Mouse (Mus musculus) CH12.LX (cell line): ENCODE data around the gene Dcaf10. TPM values are rescaled to one million over a fixed set of nuclear protein-coding genes. Genes with fewer than 3 reads are reported as not detected.

Experiments used
- DNase-seq: peaks from one replicate; pipeline ENCODE4 v3.0.0-alpha.2; 2013; ENCODE audit errors: extremely low read depth
- H3K27ac ChIP-seq: 2 replicates; pipeline ENCODE4 v1.5.1; 2012; ENCODE audit warnings: low read depth, mild to moderate bottlenecking, control low read depth, moderate library complexity; ENCODE audit not compliant: insufficient read depth
- H3K27me3 ChIP-seq: replicated peaks from 2 replicates; pipeline ENCODE3; 2012; ENCODE audit warnings: inconsistent platforms
- H3K36me3 ChIP-seq, 2 experiments: replicated peaks in 1 of 2; 2 replicates each; pipeline versions ENCODE3 to v1.6.1; 2012; ENCODE audit warnings: inconsistent platforms in 1 of 2, low read length in 1 of 2, mild to moderate bottlenecking in 1 of 2, mixed read lengths in 1 of 2, moderate library complexity in 1 of 2; ENCODE audit not compliant: control insufficient read depth in 1 of 2, insufficient read depth in 1 of 2
- H3K4me1 ChIP-seq, 2 experiments: 2 replicates each; pipeline ENCODE4 v1.6.1; 2012; ENCODE audit warnings: inconsistent platforms in 1 of 2, moderate library complexity in 1 of 2; ENCODE audit not compliant: insufficient read depth in 2 of 2, control insufficient read depth in 1 of 2
- H3K4me2 ChIP-seq: 2 replicates; pipeline ENCODE4 v1.6.1; 2012; ENCODE audit warnings: low read depth, mild to moderate bottlenecking, control low read depth; ENCODE audit not compliant: poor library complexity, insufficient read depth, severe bottlenecking
- H3K4me3 ChIP-seq, 3 experiments: fragments of 150-350 bp in 1 of 3; sonication (generic) in 1 of 3; replicated peaks in 1 of 3; 2 replicates each; pipeline versions ENCODE3 to v1.5.1; 2011 to 2012; ENCODE audit warnings: low read depth in 2 of 3, low read length in 2 of 3, mild to moderate bottlenecking in 2 of 3, moderate library complexity in 2 of 3, control low read depth in 1 of 3, improper control_type of control experiment in 1 of 3, inconsistent platforms in 1 of 3, mixed read lengths in 1 of 3; ENCODE audit not compliant: poor library complexity in 1 of 3
- H3K79me2 ChIP-seq: replicated peaks from 2 replicates; pipeline ENCODE4 v1.6.1; 2012; ENCODE audit warnings: mild to moderate bottlenecking, moderate library complexity; ENCODE audit not compliant: control insufficient read depth, poor library complexity, insufficient read depth, severe bottlenecking; ENCODE audit errors: extremely low read depth
- H3K9ac ChIP-seq: 2 replicates; pipeline ENCODE4 v1.6.1; 2012; ENCODE audit warnings: low read depth, mild to moderate bottlenecking, control low read depth, moderate library complexity; ENCODE audit not compliant: insufficient read depth
- H3K9me3 ChIP-seq: replicated peaks from 2 replicates; pipeline ENCODE3; 2012; ENCODE audit warnings: low read length, inconsistent platforms, mixed read lengths
- CHD1 ChIP-seq: IDR thresholded peaks from 2 replicates; pipeline ENCODE4 v1.6.1; 2012; ENCODE audit warnings: low read depth, low read length, improper control_type of control experiment, inconsistent platforms
- CTCF ChIP-seq, 2 experiments: IDR thresholded peaks in 1 of 2; conservative IDR thresholded peaks in 1 of 2; 2 replicates each; pipeline ENCODE4 v1.5.1; 2011 to 2012; ENCODE audit warnings: low read depth in 2 of 2, low read length in 2 of 2, improper control_type of control experiment in 1 of 2, inconsistent platforms in 1 of 2, mild to moderate bottlenecking in 1 of 2, moderate library complexity in 1 of 2
- ETS1 ChIP-seq: conservative IDR thresholded peaks from 2 replicates; pipeline ENCODE4 v1.6.1; 2012; ENCODE audit warnings: low read depth, mild to moderate bottlenecking, inconsistent platforms, low read length, improper control_type of control experiment, moderate library complexity
- GABPA ChIP-seq: IDR thresholded peaks from 2 replicates; pipeline ENCODE4 v1.6.1; 2012; ENCODE audit warnings: low read depth, low read length, improper control_type of control experiment, inconsistent platforms; ENCODE audit not compliant: insufficient replicate concordance
- HCFC1 ChIP-seq: IDR thresholded peaks from 2 replicates; pipeline ENCODE4 v1.6.1; 2012; ENCODE audit warnings: low read depth, mild to moderate bottlenecking, inconsistent platforms, low read length, improper control_type of control experiment
- MAX ChIP-seq: IDR thresholded peaks from 2 replicates; pipeline ENCODE4 v1.6.1; 2011; ENCODE audit warnings: low read length, improper control_type of control experiment
- NRF1 ChIP-seq: IDR thresholded peaks from 2 replicates; pipeline ENCODE4 v1.6.1; 2014; ENCODE audit warnings: low read depth, mild to moderate bottlenecking, inconsistent platforms, low read length, improper control_type of control experiment, moderate library complexity
- POLR2AphosphoS2 ChIP-seq: IDR thresholded peaks from 2 replicates; pipeline ENCODE4 v1.6.1; 2011; ENCODE audit warnings: low read depth, low read length, improper control_type of control experiment
- RAD21 ChIP-seq: IDR thresholded peaks from 2 replicates; pipeline ENCODE4 v1.6.1; 2011; ENCODE audit warnings: low read depth, mild to moderate bottlenecking, low read length, improper control_type of control experiment, moderate library complexity
- RCOR1 ChIP-seq: conservative IDR thresholded peaks from 2 replicates; pipeline ENCODE4 v1.6.1; 2012; ENCODE audit warnings: low read depth, mild to moderate bottlenecking, inconsistent platforms, low read length, improper control_type of control experiment
- SIN3A ChIP-seq: IDR thresholded peaks from 2 replicates; pipeline ENCODE4 v1.6.1; 2012; ENCODE audit warnings: low read length, improper control_type of control experiment, inconsistent platforms
- SMC3 ChIP-seq: IDR thresholded peaks from 2 replicates; pipeline ENCODE4 v1.6.1; 2011; ENCODE audit warnings: low read depth, low read length, improper control_type of control experiment
- TBP ChIP-seq: conservative IDR thresholded peaks from 2 replicates; pipeline ENCODE4 v1.6.1; 2011; ENCODE audit warnings: low read depth, low read length, improper control_type of control experiment
- UBTF ChIP-seq: IDR thresholded peaks from 2 replicates; pipeline ENCODE4 v1.6.1; 2012; ENCODE audit warnings: low read depth, mild to moderate bottlenecking, inconsistent platforms, low read length, improper control_type of control experiment, moderate library complexity
- USF1 ChIP-seq: IDR thresholded peaks from 2 replicates; pipeline ENCODE4 v1.6.1; 2014; ENCODE audit warnings: low read depth, mild to moderate bottlenecking, inconsistent platforms, low read length, improper control_type of control experiment
- ZC3H11A ChIP-seq: IDR thresholded peaks from 2 replicates; pipeline ENCODE4 v1.6.1; 2012; ENCODE audit warnings: low read depth, mild to moderate bottlenecking, inconsistent platforms, low read length, improper control_type of control experiment
- ZMIZ1 ChIP-seq: IDR thresholded peaks from 2 replicates; pipeline ENCODE4 v1.6.1; 2012; ENCODE audit warnings: low read depth, mild to moderate bottlenecking, inconsistent platforms, low read length, improper control_type of control experiment
- dilution Hi-C: fragments of 300-500 bp; cut with MboI; formaldehyde crosslinking; loops from 2 replicates; pipeline ENCODE4 v1.14.3; 2020; ENCODE audit warnings: low sequenced_read_pairs; ENCODE audit not compliant: extremely low pct_unique_long_range_greater_than_20kb, extremely low pct_ligation_motif_present
- in situ Hi-C: fragments of 300-500 bp; cut with MboI; formaldehyde crosslinking; loops from 3 replicates; pipeline ENCODE4 v1.14.3; 2019; ENCODE audit warnings: low sequenced_read_pairs, low pct_ligation_motif_present, low pct_unique_long_range_greater_than_20kb, mixed read lengths
- polyA plus RNA-seq: library from polyadenylated mRNA; unstranded; fragments of >175 nt; gene quantifications from 2 replicates; pipeline ENCODE4 v1.2.1, GENCODE M21; 2012; ENCODE audit warnings: low read depth; ENCODE audit not compliant: insufficient read length
- total RNA-seq, 2 experiments: library from RNA; depleted of rRNA; stranded (reverse); fragments of 300-350 nt in 1 of 2; fragments of >200 nt in 1 of 2; gene quantifications; 2 replicates each; pipeline ENCODE4 v1.2.3; 2012 to 2014

The Dcaf10 gene
- total and polyA plus RNA-seq, 3 experiments, result 6.8 to 11.6 (median 11.1) TPM

- H3K4me1 ChIP-seq, result peaks cover 0 to 1% of the 10 kb centered on the region in 2 experiments; a peak in 1 of 4 replicates
- TF ChIP-seq CTCF (conservative IDR thresholded peaks at IDR 0.05 in 1 of 2, IDR thresholded peaks at IDR 0.05 in 1 of 2; ENCODE audit: low read depth in 2 of 2, low read length in 2 of 2) (peak in 1 of 2 experiments; percentile 32; a peak in 2 of 4 replicates), GABPA (no peak)
- H3K27me3 ChIP-seq, result no peaks in the 10 kb centered on the region
- H3K27ac ChIP-seq, result no peak overlapping the region
- H3K9me3 ChIP-seq, result no peaks in the 10 kb centered on the region
- H3K36me3 ChIP-seq, result peaks cover 4 to 14% of the 10 kb centered on the region in 2 experiments
- no peak overlapping the region for H3K4me2 ChIP-seq
- dilution Hi-C loops, result no loop called here
- H3K79me2 ChIP-seq, result no peaks in the 10 kb centered on the region
- in situ Hi-C loops, result no loop called here
- DNase-seq, result no peak
- H3K9ac ChIP-seq, result no peak overlapping the region
- no peak overlapping the region for H3K4me3 ChIP-seq
Observed at GRCm38 (mm10) chr4:45392099-45392498, 50.2 kb downstream of the Dcaf10 start.

DNA sequence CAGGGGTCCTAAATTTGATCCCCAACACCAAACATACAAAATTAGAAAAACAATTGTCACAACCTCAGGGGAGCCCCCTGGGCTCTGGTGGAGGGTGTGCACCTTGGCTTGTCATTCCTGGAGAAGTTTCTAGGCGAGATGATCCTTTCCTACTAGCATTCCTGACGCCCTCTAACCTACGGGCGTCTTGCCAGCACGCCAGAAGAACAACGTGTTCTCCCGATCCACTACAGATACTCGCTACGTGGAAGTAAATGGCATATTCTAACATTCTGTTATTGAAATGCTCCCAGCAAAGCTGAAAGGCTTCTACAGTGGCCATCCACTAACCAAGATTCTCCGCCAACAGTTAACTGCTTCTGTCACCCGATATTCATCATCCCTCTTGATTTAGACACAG lies 50.7 kb downstream of the Dcaf10 start:
- H3K4me3 ChIP-seq, result no peak overlapping the region
- H3K27me3 ChIP-seq, result no peaks in the 10 kb centered on the region

GRCm38 (mm10) chr4:45392994-45393393 lies 51.1 kb downstream of the Dcaf10 start:
- in situ Hi-C loops, result no loop called here
- H3K9me3 ChIP-seq, result no peaks in the 10 kb centered on the region
- no peaks in the 10 kb centered on the region for H3K79me2 ChIP-seq
- no peak overlapping the region for H3K9ac ChIP-seq
- no peak overlapping the region for H3K4me3 ChIP-seq
- H3K4me2 ChIP-seq, result no peak overlapping the region
- dilution Hi-C loops, result no loop called here
- H3K27me3 ChIP-seq, result no peaks in the 10 kb centered on the region
- H3K27ac ChIP-seq, result no peak overlapping the region
- H3K36me3 ChIP-seq, result peaks cover 8 to 20% of the 10 kb centered on the region in 2 experiments
- H3K4me1 ChIP-seq, result peaks cover 0 to 2% of the 10 kb centered on the region in 2 experiments; a peak in 1 of 4 replicates
- TF ChIP-seq SIN3A, result no peak
- no peak for TF ChIP-seq NRF1
- TF ChIP-seq USF1, result no peak
- no peak for TF ChIP-seq POLR2AphosphoS2
- no peak for TF ChIP-seq ZMIZ1
- no peak for TF ChIP-seq ETS1
- no peak for TF ChIP-seq HCFC1
- TF ChIP-seq RAD21, result no peak
- no peak for TF ChIP-seq CHD1
- TF ChIP-seq UBTF, result no peak
- no peak for DNase-seq

More for the DNA sequence above, 50.7 kb downstream of the Dcaf10 start:
- Histone ChIP-seq H3K36me3 (peaks cover 7 to 16% of the 10 kb centered on the region in 2 experiments), H3K4me2 (no peak overlapping the region), H3K9ac (no peak overlapping the region), H3K27ac (no peak overlapping the region), H3K9me3 (no peaks in the 10 kb centered on the region), H3K4me1 (peaks cover 0 to 2% of the 10 kb centered on the region in 2 experiments; a peak in 1 of 4 replicates), H3K79me2 (no peaks in the 10 kb centered on the region)
- no peak for DNase-seq
- TF ChIP-seq GABPA, result no peak
- TF ChIP-seq TBP, result no peak
- TF ChIP-seq MAX, result no peak
- no peak for TF ChIP-seq USF1
- TF ChIP-seq RCOR1, result no peak
- TF ChIP-seq ZC3H11A, result no peak
- no peak for TF ChIP-seq SMC3
- in situ Hi-C loops, result no loop called here
- dilution Hi-C loops, result no loop called here
